ENCODE assay signal across 8 mouse cellular contexts in genomic region chr9:92207307-92207706, GRCm38 (mm10). TPM values are rescaled to one million over a fixed set of nuclear protein-coding genes. Genes with fewer than 3 reads are reported as not detected.
A peak's percentile ranks its signal among the peaks of the same experiment; 100 is the strongest.
DNase-seq lines count a peak whose midpoint lies in the region; ATAC-seq lines count a peak whose summit lies in the region.
"Had no signal": no experiment of that assay in that cellular context is flagged by ENCODE, and none has a peak within 500 bp of the region (broad histone marks: within the 10 kb centered on the region; RNA-seq: fewer than 3 reads in every experiment).

No protein-coding gene starts in this region.

- H3K4me3 ChIP-seq in midbrain, embryonic 11.5 days (ENCODE audit: low read depth, low read length), result no peak overlapping the region
- H3K4me3 ChIP-seq in midbrain, embryonic 10.5 days, result no peak overlapping the region
- H3K4me3 ChIP-seq in heart, embryonic 15.5 days, result no peak overlapping the region
- H3K4me3 ChIP-seq: neural tube, embryonic 13.5 days had no signal

- no peaks in the 10 kb centered on the region for H3K27me3 ChIP-seq in midbrain, embryonic 11.5 days (ENCODE audit: control insufficient read depth, insufficient read depth, low read length)
- no peaks in the 10 kb centered on the region for H3K27me3 ChIP-seq in midbrain, embryonic 10.5 days (ENCODE audit: low read depth, poor library complexity, severe bottlenecking)
- no peaks in the 10 kb centered on the region for H3K27me3 ChIP-seq in heart, embryonic 15.5 days
- H3K27me3 ChIP-seq: neural tube, embryonic 13.5 days had no signal

- no peaks in the 10 kb centered on the region for H3K36me3 ChIP-seq in midbrain, embryonic 11.5 days (ENCODE audit: control insufficient read depth, insufficient read depth, low read length)
- no peaks in the 10 kb centered on the region for H3K36me3 ChIP-seq in midbrain, embryonic 10.5 days
- no peaks in the 10 kb centered on the region for H3K36me3 ChIP-seq in heart, embryonic 15.5 days
- H3K36me3 ChIP-seq: neural tube, embryonic 13.5 days had no signal

- DNase-seq in midbrain, embryonic 11.5 days (ENCODE audit: low spot score, missing footprints), result no peak
- DNase-seq in midbrain, embryonic 10.5 days (ENCODE audit: low spot score), result no peak
- DNase-seq in ZHBTc4 (ENCODE audit: low read depth, low spot score), result peak; percentile 23
- peak; percentile 87 to 90 for DNase-seq in cerebellum, postnatal 10 days
- peak; percentile 67 for DNase-seq in left cerebral cortex, postnatal 4 days
- DNase-seq in natural killer cell, adult 2 months (ENCODE audit: low spot score in 2 of 2), result peak; percentile 38 to 40

- 52% methylated on average over 4 of the region's 4 CpGs for WGBS in midbrain, embryonic 11.5 days
- WGBS in midbrain, embryonic 10.5 days, result 62% methylated on average over 4 of the region's 4 CpGs
- WGBS in heart, embryonic 15.5 days, result 34% methylated on average over 4 of the region's 4 CpGs

- no peak overlapping the region for H3K27ac ChIP-seq in midbrain, embryonic 11.5 days (ENCODE audit: low read depth, low read length)
- H3K27ac ChIP-seq in midbrain, embryonic 10.5 days (replicated peaks), result no peak overlapping the region
- no peak overlapping the region for H3K27ac ChIP-seq in heart, embryonic 15.5 days
- H3K27ac ChIP-seq: neural tube, embryonic 13.5 days had no signal

- ATAC-seq in midbrain, embryonic 11.5 days (ENCODE audit: low FRiP score), result peak; percentile 59; the same call in 1 of the 2 replicates
- no peak for ATAC-seq in heart, embryonic 15.5 days (replicated peaks; ENCODE audit: insufficient number of reproducible peaks, insufficient read depth, low FRiP score, low read depth)

- H3K9me3 ChIP-seq in midbrain, embryonic 11.5 days (ENCODE audit: control insufficient read depth, low read length), result no peaks in the 10 kb centered on the region
- H3K9me3 ChIP-seq in midbrain, embryonic 10.5 days (replicated peaks), result no peaks in the 10 kb centered on the region
- H3K9me3 ChIP-seq in heart, embryonic 15.5 days (replicated peaks), result no peaks in the 10 kb centered on the region
- H3K9me3 ChIP-seq: neural tube, embryonic 13.5 days had no signal

- no peaks in the 10 kb centered on the region for H3K4me1 ChIP-seq in midbrain, embryonic 11.5 days (ENCODE audit: control insufficient read depth, insufficient read depth, low read length)
- no peaks in the 10 kb centered on the region for H3K4me1 ChIP-seq in midbrain, embryonic 10.5 days
- H3K4me1 ChIP-seq in heart, embryonic 15.5 days (replicated peaks), result no peaks in the 10 kb centered on the region
- H3K4me1 ChIP-seq: neural tube, embryonic 13.5 days had no signal

- intact Hi-C loops in left cerebral cortex, postnatal 4 days (cut with DNase I), result loop anchor here (1.0 to 5.0 kb wide), 2 partner anchors 60 to 1510 kb away; no protein-coding TSS in a partner anchor

- H3K4me2 ChIP-seq in midbrain, embryonic 11.5 days, result no peak overlapping the region
- H3K4me2 ChIP-seq in heart, embryonic 15.5 days, result peak overlapping the region; percentile 32; the same call in 1 of the 2 replicates
- H3K4me2 ChIP-seq: neural tube, embryonic 13.5 days had no signal

- no peak overlapping the region for H3K9ac ChIP-seq in midbrain, embryonic 11.5 days (ENCODE audit: low read length)
- H3K9ac ChIP-seq in heart, embryonic 15.5 days, result no peak overlapping the region
- H3K9ac ChIP-seq: neural tube, embryonic 13.5 days had no signal

RNA-seq across cellular contexts. Expression of gene Plscr5, which starts 14.6 kb away (rescaled TPM):
- not detected in 2 replicates for polyA plus RNA-seq in midbrain, embryonic 11.5 days (2014; fragmentation: Nextera tagmentation; extraction: Ambion mirVana)
- not detected in 2 replicates for polyA plus RNA-seq in midbrain, embryonic 10.5 days (2016; fragmentation: Nextera tagmentation; extraction: Ambion mirVana)
- polyA plus RNA-seq in heart, embryonic 15.5 days (2015; fragmentation: Nextera tagmentation; extraction: Ambion mirVana), result not detected in 2 replicates
- total RNA-seq in left cerebral cortex, postnatal 4 days (2021), result under 1 TPM in 1 of 2 experiments, not detected in 1; 0.50 TPM

RNA-seq across cellular contexts. Expression of gene Plscr1, which starts 42.2 kb away (rescaled TPM):
- polyA plus RNA-seq in midbrain, embryonic 11.5 days (2014; fragmentation: Nextera tagmentation; extraction: Ambion mirVana), result 26.3 and 27.7 TPM in 2 replicates
- polyA plus RNA-seq in midbrain, embryonic 10.5 days (2016; fragmentation: Nextera tagmentation; extraction: Ambion mirVana), result 29.8 and 32.9 TPM in 2 replicates
- 25.0 and 25.2 TPM in 2 replicates for polyA plus RNA-seq in heart, embryonic 15.5 days (2015; fragmentation: Nextera tagmentation; extraction: Ambion mirVana)
- 1 to 10 TPM; 1.5 to 2.7 TPM for total RNA-seq in left cerebral cortex, postnatal 4 days (2021)

Comparison
In these comparisons a context has a peak if more than half of its experiments do, and no peak if none do; other contexts are left out.
1. DNase-seq: peak in ZHBTc4 (single experiment), cerebellum, postnatal 10 days (2 of 2), left cerebral cortex, postnatal 4 days (single experiment) and natural killer cell, adult 2 months (2 of 2); none in midbrain, embryonic 11.5 days (single experiment) and midbrain, embryonic 10.5 days (single experiment).